Mouse (Mus musculus): Measurements from ENCODE around the gene Slc25a26.

DNA sequence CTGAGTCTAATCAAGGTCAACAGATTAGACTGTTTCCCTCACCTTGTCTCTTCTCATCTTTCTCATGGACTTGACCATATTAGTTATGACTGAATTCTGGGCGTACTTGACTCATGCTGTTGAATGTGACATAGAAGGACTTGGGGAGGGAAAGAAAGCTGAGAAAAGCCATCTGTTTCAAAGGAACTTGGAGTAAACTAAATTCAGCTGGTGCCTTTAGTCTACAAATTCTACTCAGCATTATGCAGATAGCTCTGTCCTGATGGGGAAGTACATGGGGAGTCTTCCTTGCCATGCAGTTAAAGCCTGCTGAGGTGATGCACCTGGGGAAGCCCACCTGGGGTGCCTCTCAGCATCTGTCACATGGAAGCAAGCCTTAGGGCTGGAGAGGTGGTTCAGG, 37.5 kb downstream of the Slc25a26 start:
- TF ChIP-seq CTCF (IDR thresholded peaks at IDR 0.05; ENCODE audit: extremely low read depth, insufficient read depth, low read length) (no peak), POLR2A (IDR thresholded peaks at IDR 0.05; ENCODE audit: extremely low read depth, insufficient read depth, low read length) (no peak)

Data from cortical plate, adult 2 months (tissue).